Mouse (Mus musculus): ENCODE results near the gene Lcn12. TPM values are rescaled to one million over a fixed set of nuclear protein-coding genes. Genes with fewer than 3 reads are reported as not detected.

Lcn12 gene
- not detected in 2 replicates for polyA plus RNA-seq (2012; rRNA removed)
- polyA plus RNA-seq (2014; fragmentation: Nextera tagmentation; extraction: Ambion mirVana): not detected in 2 replicates

DNA sequence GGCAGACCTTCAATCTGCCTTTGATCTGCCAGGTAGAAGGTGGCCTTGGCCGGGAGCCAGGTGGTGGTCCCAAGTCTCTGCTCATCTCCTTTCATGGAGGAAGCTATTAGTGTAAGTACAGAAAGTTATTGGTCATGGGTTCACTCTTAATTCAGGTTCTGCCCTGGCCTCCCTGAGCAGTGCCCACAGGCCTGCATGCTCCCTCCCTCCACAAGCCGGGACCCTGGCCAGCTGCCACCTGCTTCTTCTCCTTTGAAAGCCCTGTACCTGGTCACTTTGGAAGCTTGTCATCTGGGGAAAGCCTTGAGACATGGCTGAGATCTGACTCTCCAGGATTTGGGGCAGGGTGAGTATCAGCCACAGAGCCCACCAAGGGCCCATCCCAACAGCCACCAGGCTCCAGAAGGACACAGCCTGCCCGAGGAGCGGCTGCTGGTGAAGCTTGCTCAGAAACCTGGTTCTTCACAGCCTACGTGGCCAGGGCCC is at the start of gene Lcn12:
Gene Lcn12, minus strand, starts transcription at position 436 of the 486 bp plus-strand sequence.
- TF ChIP-seq CTCF (IDR thresholded peaks at IDR 0.05; ENCODE audit: low read depth) (no peak), EP300 (IDR thresholded peaks at IDR 0.05; ENCODE audit: low read depth) (no peak)
- no peaks in the 10 kb centered on the region for H3K9me3 ChIP-seq (ENCODE audit: control insufficient read depth, low read length)
- no peak within 1 kb of the TSS for H3K27ac ChIP-seq
- ATAC-seq (ENCODE audit: insufficient read depth) (no peak), DNase-seq (ENCODE audit: low read depth in 3 of 3, low spot score in 3 of 3) (no peak)
- H3K9ac ChIP-seq (replicated peaks): no peak within 1 kb of the TSS
- peaks cover 0 to 2% of the 10 kb centered on the region in 2 experiments; a peak in 1 of 4 replicates for H3K4me1 ChIP-seq (replicated peaks; ENCODE audit: control insufficient read depth in 2 of 2, insufficient read depth in 2 of 2, low read length in 1 of 2)
- H3K4me3 ChIP-seq (ENCODE audit: insufficient read depth in 1 of 2, low read depth in 2 of 2, low read length in 2 of 2): no peak within 1 kb of the TSS
- 76% methylated on average over 5 of the region's 5 CpGs for WGBS (ENCODE audit: insufficient replicate concordance)
- H3K27me3 ChIP-seq (ENCODE audit: control insufficient read depth, insufficient read depth, low read length): no peaks in the 10 kb centered on the region
- no peaks in the 10 kb centered on the region for H3K36me3 ChIP-seq (replicated peaks; ENCODE audit: control insufficient read depth, insufficient read depth, low read depth)
- H3K4me2 ChIP-seq (ENCODE audit: low read depth): no peak within 1 kb of the TSS

DNA sequence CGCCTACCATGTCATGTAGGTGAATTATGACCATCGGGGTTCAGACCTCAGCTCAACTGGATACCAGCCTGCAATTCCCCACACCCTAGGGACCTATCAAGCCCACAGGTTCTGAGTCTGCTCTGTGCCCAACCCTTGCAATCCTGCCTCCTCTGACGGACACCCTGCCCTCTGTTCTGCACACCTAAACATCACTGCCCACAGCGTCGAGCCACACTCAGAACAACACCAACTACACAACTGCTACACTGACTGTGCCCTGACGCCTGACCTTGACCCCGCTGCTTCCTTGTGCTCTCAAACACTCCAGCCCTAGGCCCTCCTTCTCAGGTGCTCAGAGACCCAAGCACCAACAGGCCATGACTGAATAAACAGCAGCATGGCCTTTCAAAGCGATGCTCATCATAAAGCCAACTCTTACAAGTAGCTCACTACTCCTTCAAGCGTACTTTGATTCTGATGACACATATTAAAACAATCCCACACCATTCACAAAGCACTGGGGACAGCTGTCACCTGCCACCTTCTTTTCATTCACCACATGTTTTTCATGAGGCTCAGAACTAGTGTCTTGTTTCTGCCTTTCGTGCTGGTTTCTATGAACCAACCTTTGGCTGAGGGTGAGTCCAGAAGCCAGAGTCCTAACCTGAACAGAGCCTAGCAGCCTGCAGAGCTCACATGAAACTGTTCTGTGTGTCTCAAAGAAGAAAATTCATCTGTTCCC is 48.1 kb upstream of the Lcn12 start:
- H3K4me1 ChIP-seq (replicated peaks; ENCODE audit: control insufficient read depth in 2 of 2, insufficient read depth in 2 of 2, low read length in 1 of 2): peaks cover 5 to 11% of the 10 kb centered on the region in 2 experiments
- no peak overlapping the region for H3K9ac ChIP-seq (replicated peaks)
- 77% methylated on average over 10 of the region's 10 CpGs for WGBS (ENCODE audit: insufficient replicate concordance)
- no peaks in the 10 kb centered on the region for H3K27me3 ChIP-seq (ENCODE audit: control insufficient read depth, insufficient read depth, low read length)
- TF ChIP-seq EP300 (IDR thresholded peaks at IDR 0.05; ENCODE audit: low read depth) (no peak), CTCF (IDR thresholded peaks at IDR 0.05; ENCODE audit: low read depth) (no peak)
- no peak for DNase-seq (ENCODE audit: low read depth in 3 of 3, low spot score in 3 of 3)
- no peak overlapping the region for H3K4me2 ChIP-seq (ENCODE audit: low read depth)
- ATAC-seq (ENCODE audit: insufficient read depth): no peak
- H3K27ac ChIP-seq: no peak overlapping the region
- H3K36me3 ChIP-seq (replicated peaks; ENCODE audit: control insufficient read depth, insufficient read depth, low read depth): peaks cover 4% of the 10 kb centered on the region
- no peak overlapping the region for H3K4me3 ChIP-seq (ENCODE audit: insufficient read depth in 1 of 2, low read depth in 2 of 2, low read length in 2 of 2)
- H3K9me3 ChIP-seq (ENCODE audit: control insufficient read depth, low read length): no peaks in the 10 kb centered on the region

DNA sequence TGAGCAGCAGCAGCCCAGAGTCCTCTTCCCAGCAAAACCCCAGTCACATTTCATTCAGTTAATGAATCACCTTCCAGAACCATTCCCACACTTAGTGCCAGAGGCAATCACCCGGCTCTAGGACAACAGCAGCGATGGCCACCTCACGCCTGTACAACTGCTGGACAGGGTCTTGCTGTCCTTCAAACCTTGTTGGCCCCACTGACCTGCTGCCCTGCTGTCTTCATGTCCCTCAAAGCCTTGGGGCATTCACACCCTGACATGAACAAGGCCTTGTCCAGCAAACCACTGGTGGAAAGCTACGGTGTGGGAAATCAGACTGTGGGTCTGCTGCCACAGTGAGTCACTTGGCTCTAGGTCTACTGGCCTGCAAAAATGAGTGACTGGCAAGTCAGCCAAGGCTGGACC is 46.8 kb upstream of the Lcn12 start:
- WGBS (ENCODE audit: insufficient replicate concordance): 86% methylated on average over 4 of the region's 4 CpGs
- Histone ChIP-seq H3K4me2 (ENCODE audit: low read depth) (no peak overlapping the region), H3K9ac (replicated peaks) (no peak overlapping the region), H3K27me3 (ENCODE audit: control insufficient read depth, insufficient read depth, low read length) (no peaks in the 10 kb centered on the region), H3K27ac (no peak overlapping the region), H3K4me1 (replicated peaks; ENCODE audit: control insufficient read depth in 2 of 2, insufficient read depth in 2 of 2, low read length in 1 of 2) (peaks cover 0 to 6% of the 10 kb centered on the region in 2 experiments; a peak in 1 of 4 replicates), H3K4me3 (ENCODE audit: insufficient read depth in 1 of 2, low read depth in 2 of 2, low read length in 2 of 2) (no peak overlapping the region), H3K9me3 (ENCODE audit: control insufficient read depth, low read length) (no peaks in the 10 kb centered on the region), H3K36me3 (replicated peaks; ENCODE audit: control insufficient read depth, insufficient read depth, low read depth) (peaks cover 15% of the 10 kb centered on the region)
- no peak for ATAC-seq (ENCODE audit: insufficient read depth)
- TF ChIP-seq EP300 (IDR thresholded peaks at IDR 0.05; ENCODE audit: low read depth) (no peak), CTCF (IDR thresholded peaks at IDR 0.05; ENCODE audit: low read depth) (no peak)
- DNase-seq (ENCODE audit: low read depth in 3 of 3, low spot score in 3 of 3): no peak

DNA sequence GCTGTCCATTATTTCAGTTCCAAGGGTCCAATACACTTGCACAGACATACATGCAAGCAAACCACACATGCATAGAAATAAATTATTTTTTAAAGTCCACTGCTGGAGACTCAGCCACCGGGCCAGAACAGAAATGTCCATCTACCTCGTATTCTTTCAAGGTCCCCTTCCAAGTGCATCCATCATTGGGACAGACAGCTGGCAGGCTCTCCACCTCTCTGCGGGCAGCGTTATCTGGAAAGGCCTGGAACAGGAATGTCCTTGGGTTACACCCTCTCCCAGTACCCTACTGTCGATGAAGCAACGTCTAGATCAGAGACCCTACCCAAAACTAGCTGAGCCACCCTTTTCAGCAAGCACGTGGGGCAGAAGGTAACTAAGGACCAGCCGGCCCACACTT is 42.8 kb upstream of the Lcn12 start:
- no peak overlapping the region for H3K4me2 ChIP-seq (ENCODE audit: low read depth)
- ATAC-seq (ENCODE audit: insufficient read depth): no peak
- DNase-seq (ENCODE audit: low read depth in 3 of 3, low spot score in 3 of 3): no peak
- no peaks in the 10 kb centered on the region for H3K27me3 ChIP-seq (ENCODE audit: control insufficient read depth, insufficient read depth, low read length)
- H3K9ac ChIP-seq (replicated peaks): no peak overlapping the region
- H3K4me1 ChIP-seq (replicated peaks; ENCODE audit: control insufficient read depth in 2 of 2, insufficient read depth in 2 of 2, low read length in 1 of 2): 0 out of 4 replicates have a peak, but pooled peaks cover 0 to 2% of the 10 kb centered on the region in 2 experiments
- WGBS (ENCODE audit: insufficient replicate concordance): 88% methylated on average over 8 of the region's 8 CpGs
- H3K36me3 ChIP-seq (replicated peaks; ENCODE audit: control insufficient read depth, insufficient read depth, low read depth): peaks cover 14% of the 10 kb centered on the region
- TF ChIP-seq CTCF (IDR thresholded peaks at IDR 0.05; ENCODE audit: low read depth): no peak
- no peak overlapping the region for H3K27ac ChIP-seq
- H3K4me3 ChIP-seq (ENCODE audit: insufficient read depth in 1 of 2, low read depth in 2 of 2, low read length in 2 of 2): no peak overlapping the region
- H3K9me3 ChIP-seq (ENCODE audit: control insufficient read depth, low read length): no peaks in the 10 kb centered on the region

DNA sequence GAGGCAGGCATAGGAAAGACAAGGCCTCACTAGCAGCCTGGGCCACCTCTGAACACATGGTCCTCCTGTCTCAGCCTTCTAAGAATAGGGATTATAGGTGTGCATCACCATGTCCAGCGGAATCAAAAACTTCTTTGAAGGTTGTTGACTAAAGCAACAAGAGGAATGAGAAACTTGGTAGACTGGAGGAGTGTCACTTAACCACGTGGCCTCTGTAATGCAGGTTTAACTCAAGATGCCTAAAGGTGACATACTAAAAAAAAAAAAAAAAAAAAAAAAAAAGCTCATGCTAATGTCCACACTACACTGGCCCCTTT is 41.1 kb upstream of the Lcn12 start:
- H3K9ac ChIP-seq (replicated peaks): no peak overlapping the region
- no peak for DNase-seq (ENCODE audit: low read depth in 3 of 3, low spot score in 3 of 3)
- WGBS (ENCODE audit: insufficient replicate concordance): 91% methylated on average over 2 of the region's 2 CpGs
- TF ChIP-seq EP300 (IDR thresholded peaks at IDR 0.05; ENCODE audit: low read depth) (no peak), CTCF (IDR thresholded peaks at IDR 0.05; ENCODE audit: low read depth) (no peak)
- H3K27ac ChIP-seq: no peak overlapping the region
- no peak overlapping the region for H3K4me3 ChIP-seq (ENCODE audit: insufficient read depth in 1 of 2, low read depth in 2 of 2, low read length in 2 of 2)
- no peak for ATAC-seq (ENCODE audit: insufficient read depth)
- H3K4me2 ChIP-seq (ENCODE audit: low read depth): no peak overlapping the region
- 0 out of 4 replicates have a peak, but pooled peaks cover 0 to 2% of the 10 kb centered on the region in 2 experiments for H3K4me1 ChIP-seq (replicated peaks; ENCODE audit: control insufficient read depth in 2 of 2, insufficient read depth in 2 of 2, low read length in 1 of 2)
- no peaks in the 10 kb centered on the region for H3K9me3 ChIP-seq (ENCODE audit: control insufficient read depth, low read length)
- H3K27me3 ChIP-seq (ENCODE audit: control insufficient read depth, insufficient read depth, low read length): no peaks in the 10 kb centered on the region
- peaks cover 23% of the 10 kb centered on the region for H3K36me3 ChIP-seq (replicated peaks; ENCODE audit: control insufficient read depth, insufficient read depth, low read depth)
